Mouse (Mus musculus) megakaryocyte, embryonic 14.5 days (primary cell): ENCODE results near the gene Fam169a. TPM values are rescaled to one million over a fixed set of nuclear protein-coding genes. Genes with fewer than 3 reads are reported as not detected.

ENCODE experiments used
- H3K27me3 ChIP-seq: replicated peaks from 2 replicates; pipeline ENCODE3; 2012; ENCODE audit warnings: inconsistent platforms
- H3K36me3 ChIP-seq: replicated peaks from 2 replicates; pipeline ENCODE3; 2012; ENCODE audit warnings: low read length, inconsistent platforms, mixed read lengths
- H3K4me1 ChIP-seq: 2 replicates; pipeline ENCODE4 v1.6.1; 2012; ENCODE audit warnings: inconsistent platforms
- H3K4me3 ChIP-seq: replicated peaks from 2 replicates; pipeline ENCODE3; 2012; ENCODE audit warnings: moderate library complexity, mild to moderate bottlenecking, inconsistent platforms
- H3K9me3 ChIP-seq: 2 replicates; pipeline ENCODE4 v1.6.1; 2012; ENCODE audit warnings: inconsistent platforms
- FLI1 ChIP-seq: IDR thresholded peaks from 2 replicates; pipeline ENCODE4 v1.6.1; 2012; ENCODE audit warnings: low read length, inconsistent platforms, mixed read lengths
- GATA1 ChIP-seq: IDR thresholded peaks from 3 replicates; pipeline ENCODE4 v1.6.1; 2012; ENCODE audit warnings: mixed read lengths, low read length, inconsistent platforms, borderline replicate concordance
- polyA plus RNA-seq: library from polyadenylated mRNA; stranded (reverse); fragments of >175 nt; gene quantifications from 2 replicates; pipeline ENCODE4 v1.2.3, GENCODE M21; 2012; ENCODE audit warnings: low replicate concordance; ENCODE audit not compliant: insufficient read depth

Fam169a gene
- polyA plus RNA-seq, 1 experiment, result 0.25 TPM

DNA sequence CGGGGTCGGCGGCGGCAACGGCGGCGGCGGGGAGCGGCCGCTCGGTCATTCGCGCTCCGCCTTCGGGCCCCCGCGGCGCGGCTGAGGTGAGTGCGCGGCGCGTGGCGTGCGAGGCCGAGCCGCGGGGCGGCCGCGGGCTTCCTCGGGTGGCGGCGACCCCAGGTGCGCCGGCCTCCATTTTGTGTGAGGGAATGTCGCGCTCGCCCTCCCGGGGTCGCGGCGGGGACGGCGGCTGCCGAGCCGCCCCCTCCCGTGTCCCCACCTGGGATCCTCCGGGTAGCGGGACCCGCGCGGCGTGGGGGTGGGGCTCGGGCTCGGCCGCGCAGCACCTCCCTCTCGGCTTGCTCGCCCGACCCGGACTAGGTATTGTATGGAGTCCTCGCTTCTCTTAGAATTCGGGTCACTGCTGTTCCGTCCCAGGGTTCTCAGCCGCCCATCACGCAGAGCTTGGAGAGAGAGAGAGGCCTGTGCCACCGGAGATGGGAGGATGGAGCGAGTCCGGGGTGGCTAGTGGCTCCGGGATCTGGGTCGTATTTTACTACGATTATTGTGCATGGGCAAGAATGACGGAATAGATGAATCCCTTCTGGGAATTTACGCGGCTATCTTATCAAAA, 4.6 kb downstream of the Fam169a start:
- Histone ChIP-seq H3K36me3 (no peaks in the 10 kb centered on the region), H3K4me3 (peak overlapping the region; percentile 92), H3K27me3 (peaks cover 52% of the 10 kb centered on the region), H3K4me1 (peaks cover 20% of the 10 kb centered on the region), H3K9me3 (no peaks in the 10 kb centered on the region; the same call in 1 of the 2 replicates)
- TF ChIP-seq FLI1, result no peak
- no peak for TF ChIP-seq GATA1

DNA sequence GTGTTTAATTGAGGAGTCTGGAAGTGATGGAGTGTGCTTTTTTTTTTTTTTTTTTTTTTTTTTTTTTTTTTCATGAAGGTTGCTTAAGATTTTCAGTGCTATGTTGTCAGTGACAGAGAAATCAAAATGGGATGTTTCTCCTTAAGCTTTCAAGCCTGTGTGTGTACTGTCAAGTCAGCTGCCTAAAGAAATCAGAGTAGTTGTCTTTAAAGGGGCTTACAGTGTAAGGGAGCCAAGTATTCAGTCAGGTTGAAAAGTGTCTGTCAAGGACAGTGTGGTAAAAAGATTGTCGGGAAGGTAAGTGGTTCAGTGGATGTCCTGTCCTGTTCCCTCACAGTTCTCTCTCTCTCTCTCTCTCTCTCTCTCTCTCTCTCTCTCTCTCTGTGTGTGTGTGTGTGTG, 6.4 kb downstream of the Fam169a start:
- Histone ChIP-seq H3K36me3 (no peaks in the 10 kb centered on the region), H3K4me3 (no peak overlapping the region), H3K27me3 (peaks cover 47% of the 10 kb centered on the region), H3K4me1 (peaks cover 11% of the 10 kb centered on the region), H3K9me3 (no peaks in the 10 kb centered on the region; the same call in 1 of the 2 replicates)
- TF ChIP-seq GATA1, result no peak
- TF ChIP-seq FLI1, result no peak

DNA sequence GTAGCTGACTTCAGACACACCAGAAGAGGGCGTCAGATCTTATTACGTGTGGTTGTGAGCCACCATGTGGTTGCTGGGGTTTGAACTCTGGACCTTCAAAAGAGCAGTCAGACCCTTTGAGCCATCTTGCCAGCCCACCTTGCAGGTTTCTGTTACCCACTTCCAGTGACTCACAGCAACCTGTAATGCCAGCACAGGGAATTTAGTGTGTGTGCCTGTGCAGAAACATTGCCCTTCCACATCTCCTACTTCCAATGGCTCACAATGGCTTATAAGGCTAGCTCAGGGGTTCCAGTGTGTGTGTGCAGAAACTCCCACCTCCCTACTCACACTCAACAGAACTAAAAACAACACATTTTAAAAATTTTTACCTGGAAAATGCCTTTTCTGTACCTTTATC, 10.5 kb downstream of the Fam169a start:
- peaks cover 4% of the 10 kb centered on the region; the same call in 1 of the 2 replicates for H3K9me3 ChIP-seq
- H3K27me3 ChIP-seq, result peaks cover 31% of the 10 kb centered on the region
- no peak overlapping the region for H3K4me3 ChIP-seq
- no peak for TF ChIP-seq GATA1
- no peak for TF ChIP-seq FLI1
- H3K4me1 ChIP-seq, result peaks cover 4% of the 10 kb centered on the region; the same call in 1 of the 2 replicates
- no peaks in the 10 kb centered on the region for H3K36me3 ChIP-seq

DNA sequence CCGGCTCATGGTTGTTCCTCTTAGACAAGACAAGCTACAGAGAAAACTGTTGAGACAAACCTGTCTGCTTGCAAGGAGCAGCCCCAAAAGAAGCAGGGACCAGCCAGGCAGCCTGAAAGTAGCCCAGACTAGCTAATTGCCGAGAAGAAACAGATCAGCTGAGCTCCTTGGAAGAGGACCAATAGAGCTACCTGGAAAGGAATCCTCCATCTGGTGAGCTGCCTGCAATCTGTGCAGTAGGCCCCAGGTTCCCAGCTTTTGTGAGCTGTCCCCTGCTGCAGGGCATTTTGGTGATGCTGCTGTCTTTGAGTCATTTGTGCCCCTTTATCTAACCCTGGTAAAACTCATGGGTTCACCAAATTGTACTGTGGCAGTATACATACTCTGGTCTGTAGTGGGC, 13.1 kb downstream of the Fam169a start:
- H3K27me3 ChIP-seq, result peaks cover 19% of the 10 kb centered on the region
- H3K9me3 ChIP-seq, result peaks cover 4% of the 10 kb centered on the region; the same call in 1 of the 2 replicates
- peaks cover 4% of the 10 kb centered on the region; the same call in 1 of the 2 replicates for H3K4me1 ChIP-seq
- H3K36me3 ChIP-seq, result no peaks in the 10 kb centered on the region
- no peak for TF ChIP-seq FLI1
- TF ChIP-seq GATA1, result no peak
- no peak overlapping the region for H3K4me3 ChIP-seq

DNA sequence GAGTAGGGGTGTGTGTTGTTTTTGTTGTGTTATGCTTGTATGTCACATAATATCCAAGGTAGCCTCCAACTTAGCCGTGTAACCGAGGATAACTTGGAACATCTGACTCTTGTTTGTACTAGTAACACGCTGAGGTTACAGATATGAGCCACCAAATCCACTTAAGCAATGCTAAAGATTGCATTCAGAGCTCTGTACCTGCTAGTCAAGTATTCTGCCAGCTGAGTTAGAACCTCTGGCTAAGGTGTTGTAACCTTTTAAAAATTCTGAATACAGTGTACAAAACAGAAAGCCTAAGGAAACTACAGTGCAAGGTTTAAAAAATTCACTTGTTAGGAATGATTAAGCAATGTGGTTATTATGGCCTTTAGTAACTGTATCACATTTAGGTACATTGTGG, 13.5 kb downstream of the Fam169a start:
- TF ChIP-seq FLI1, result no peak
- H3K4me3 ChIP-seq, result no peak overlapping the region
- peaks cover 4% of the 10 kb centered on the region; the same call in 1 of the 2 replicates for H3K4me1 ChIP-seq
- H3K27me3 ChIP-seq, result peaks cover 16% of the 10 kb centered on the region
- H3K36me3 ChIP-seq, result no peaks in the 10 kb centered on the region
- H3K9me3 ChIP-seq, result peaks cover 4% of the 10 kb centered on the region; the same call in 1 of the 2 replicates

DNA sequence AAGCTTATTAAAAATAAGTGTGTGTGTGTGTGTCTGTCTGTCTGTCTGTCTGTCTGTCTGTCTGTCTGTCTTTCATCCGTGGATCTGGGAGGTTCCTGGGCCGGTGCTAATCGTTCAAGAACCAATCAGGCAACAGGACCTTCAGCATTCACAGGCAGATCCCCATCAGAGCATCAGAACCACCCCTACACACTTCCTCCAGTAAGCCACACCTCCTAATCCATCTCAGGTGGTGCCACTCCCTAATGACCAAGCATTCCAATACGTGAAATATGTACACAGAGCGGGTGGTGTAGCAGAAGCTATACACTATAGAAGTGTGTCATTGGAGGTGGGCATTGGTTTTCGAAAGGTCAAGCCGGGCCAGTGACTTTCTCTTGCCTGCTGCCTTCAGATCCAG, 15.3 kb downstream of the Fam169a start:
- no peak overlapping the region for H3K4me3 ChIP-seq
- peaks cover 13% of the 10 kb centered on the region for H3K27me3 ChIP-seq
- H3K9me3 ChIP-seq, result peaks cover 4% of the 10 kb centered on the region; the same call in 1 of the 2 replicates
- peaks cover 4% of the 10 kb centered on the region; the same call in 1 of the 2 replicates for H3K4me1 ChIP-seq
- no peaks in the 10 kb centered on the region for H3K36me3 ChIP-seq
- TF ChIP-seq FLI1 (no peak), GATA1 (no peak)

DNA sequence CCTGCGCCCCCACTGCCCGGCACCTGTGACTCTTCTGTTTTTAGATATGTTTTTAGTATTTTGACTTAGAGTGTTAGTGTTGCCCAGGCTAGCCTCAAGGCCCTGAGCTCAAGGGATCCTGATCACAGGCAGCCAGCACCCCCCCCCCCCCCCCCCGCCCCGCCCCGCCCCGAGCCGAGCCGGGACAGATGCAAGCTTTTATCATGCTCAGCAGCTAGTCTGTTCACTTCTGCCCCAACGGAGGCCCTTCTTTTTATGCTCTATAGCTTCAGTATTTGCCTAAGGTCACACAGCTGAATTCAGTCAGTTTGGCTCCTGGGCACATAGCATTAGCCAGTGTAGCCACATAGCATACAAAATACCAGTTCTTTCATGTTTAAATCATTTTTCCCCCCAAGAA, 19.2 kb downstream of the Fam169a start:
- no peak overlapping the region for H3K4me3 ChIP-seq
- H3K9me3 ChIP-seq, result no peaks in the 10 kb centered on the region
- peaks cover 4% of the 10 kb centered on the region; the same call in 1 of the 2 replicates for H3K4me1 ChIP-seq
- H3K27me3 ChIP-seq, result peaks cover 10% of the 10 kb centered on the region
- TF ChIP-seq GATA1 (no peak), FLI1 (no peak)
- H3K36me3 ChIP-seq, result no peaks in the 10 kb centered on the region

DNA sequence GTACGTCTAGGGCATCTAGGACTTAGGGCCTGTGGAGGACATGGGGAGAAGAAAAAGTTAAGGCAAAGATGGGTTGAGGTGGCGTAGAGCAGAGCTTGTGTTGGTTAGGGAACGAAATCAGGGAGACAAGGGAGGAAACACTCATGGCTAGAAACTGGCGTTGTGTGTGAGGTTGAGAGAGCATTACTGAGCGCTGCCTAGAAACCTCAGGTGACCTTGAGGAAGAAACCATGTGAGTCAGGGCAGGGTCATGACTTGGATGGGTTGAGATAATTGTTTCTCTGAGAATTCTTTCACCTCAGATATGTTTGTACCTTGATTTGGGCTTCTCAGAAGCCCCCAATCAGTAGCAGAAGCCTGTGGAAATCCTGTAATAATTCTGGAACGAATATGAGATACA, 20.3 kb downstream of the Fam169a start:
- H3K27me3 ChIP-seq, result peaks cover 4% of the 10 kb centered on the region
- H3K4me1 ChIP-seq, result no peaks in the 10 kb centered on the region; the same call in 1 of the 2 replicates
- no peaks in the 10 kb centered on the region for H3K36me3 ChIP-seq
- H3K9me3 ChIP-seq, result no peaks in the 10 kb centered on the region
- no peak for TF ChIP-seq FLI1
- TF ChIP-seq GATA1, result no peak
- no peak overlapping the region for H3K4me3 ChIP-seq

DNA sequence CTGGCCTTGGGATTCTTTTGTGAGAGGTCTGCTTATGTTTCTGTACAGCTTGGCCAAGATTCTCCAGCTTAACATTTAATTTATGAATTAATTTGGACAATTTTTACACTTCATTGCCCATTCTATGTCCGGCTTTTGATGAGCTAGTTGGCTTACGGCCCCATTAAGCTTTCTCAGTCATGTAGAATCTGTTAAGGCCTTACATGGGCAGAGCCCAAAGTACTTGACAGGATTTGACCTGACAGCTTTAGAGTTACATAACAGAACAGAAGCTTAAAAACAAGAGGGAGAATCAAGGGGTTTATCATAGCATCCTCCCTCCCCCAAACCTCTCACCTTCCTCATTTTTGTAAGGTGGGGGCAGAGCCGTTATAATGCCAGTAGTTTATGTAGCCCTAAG, 21.1 kb downstream of the Fam169a start:
- Histone ChIP-seq H3K27me3 (no peaks in the 10 kb centered on the region), H3K9me3 (no peaks in the 10 kb centered on the region), H3K36me3 (no peaks in the 10 kb centered on the region), H3K4me3 (no peak overlapping the region), H3K4me1 (no peaks in the 10 kb centered on the region)
- TF ChIP-seq FLI1, result no peak
- TF ChIP-seq GATA1, result no peak

DNA sequence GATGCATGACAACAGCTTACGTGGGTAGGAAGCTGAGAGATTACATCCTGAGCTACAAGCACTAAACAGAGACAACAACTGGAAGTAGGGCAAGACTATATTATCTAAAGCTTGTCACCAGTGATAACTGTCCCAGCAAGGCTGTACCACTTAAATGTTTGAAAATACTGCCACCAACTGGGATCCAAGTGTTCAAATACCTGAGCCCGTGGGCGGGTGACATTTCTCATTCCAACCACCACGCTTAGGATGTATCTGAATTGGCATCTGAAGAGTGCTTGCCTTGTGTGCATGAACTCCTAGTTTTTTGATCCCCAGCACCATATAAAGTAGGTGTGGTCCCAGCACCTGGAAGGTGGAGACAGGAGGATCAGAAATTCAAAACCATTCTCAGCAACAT, 28.6 kb downstream of the Fam169a start:
- Histone ChIP-seq H3K27me3 (no peaks in the 10 kb centered on the region), H3K4me3 (no peak overlapping the region)
- TF ChIP-seq FLI1 (no peak), GATA1 (no peak)

More for the DNA sequence above, 28.6 kb downstream of the Fam169a start:
- H3K4me1 ChIP-seq, result no peaks in the 10 kb centered on the region
- H3K36me3 ChIP-seq, result no peaks in the 10 kb centered on the region
- no peaks in the 10 kb centered on the region for H3K9me3 ChIP-seq
